In genomic region chr6:84225587-84225986, GRCm38 (mm10) we compare ENCODE assay signal across 9 mouse cellular contexts.
DNase-seq lines count a peak whose midpoint lies in the region; TF ChIP-seq lines count a peak whose summit lies in the region.
"Had no signal": no experiment of that assay in that cellular context is flagged by ENCODE, and none has a peak within 500 bp of the region (broad histone marks: within the 10 kb centered on the region; RNA-seq: fewer than 3 reads in every experiment).

No protein-coding gene starts in this region.

- H3K27ac ChIP-seq in cerebellum, adult 2 months (ENCODE audit: insufficient read depth, low read length), result peak overlapping the region; percentile 4; the same call in 1 of the 2 replicates
- no peak overlapping the region for H3K27ac ChIP-seq in thymus, adult 2 months (ENCODE audit: control insufficient read depth, insufficient read depth, low read length)
- H3K27ac ChIP-seq: embryonic facial prominence, embryonic 15.5 days had no signal

- H3K4me1 ChIP-seq in cerebellum, adult 2 months (ENCODE audit: control insufficient read depth, insufficient read depth, low read length), result peaks cover 27% of the 10 kb centered on the region
- peaks cover 17% of the 10 kb centered on the region for H3K4me1 ChIP-seq in thymus, adult 2 months (replicated peaks; ENCODE audit: control insufficient read depth, insufficient read depth, low read length)

- peak; percentile 42 to 53 for DNase-seq in kidney, adult 8-10 months
- DNase-seq in kidney, postnatal 10 days, result no peak
- DNase-seq in cerebellum, adult 2 months, result peak; percentile 85 to 92
- DNase-seq in heart, adult 11 months, result peak; percentile 99
- peak; percentile 27 for DNase-seq in layer of hippocampus, adult 9-10 months (ENCODE audit: low spot score)
- DNase-seq in telencephalon, adult 2 months (ENCODE audit: low read depth, low spot score), result peak; percentile 29
- no peak for DNase-seq in thymus, adult 2 months
- DNase-seq in urinary bladder, postnatal 10 days (ENCODE audit: low spot score), result no peak

- TF ChIP-seq POLR2A in cerebellum, adult 2 months (IDR thresholded peaks at IDR 0.05; ENCODE audit: borderline replicate concordance, insufficient read depth, low read length), result no peak
- no peak for TF ChIP-seq POLR2A in thymus, adult 2 months (IDR thresholded peaks at IDR 0.05; ENCODE audit: control insufficient read depth, extremely low read depth, insufficient read depth, low read length, poor library complexity)

- H3K36me3 ChIP-seq in thymus, adult 2 months (ENCODE audit: control insufficient read depth, insufficient read depth, low read length), result no peaks in the 10 kb centered on the region
- H3K36me3 ChIP-seq: embryonic facial prominence, embryonic 15.5 days had no signal

- 11% methylated on average over 6 of the region's 6 CpGs for WGBS in cerebellum, adult 2 months
- 82% methylated on average over 6 of the region's 6 CpGs for WGBS in thymus, adult 2 months

- H3K27me3 ChIP-seq in cerebellum, adult 2 months (ENCODE audit: control insufficient read depth, insufficient read depth, low read length), result no peaks in the 10 kb centered on the region
- H3K27me3 ChIP-seq in thymus, adult 2 months (ENCODE audit: control insufficient read depth, insufficient read depth, low read length), result no peaks in the 10 kb centered on the region
- H3K27me3 ChIP-seq: embryonic facial prominence, embryonic 15.5 days had no signal

- H3K4me3 ChIP-seq in cerebellum, adult 2 months (replicated peaks; ENCODE audit: insufficient read depth, low read depth, low read length), result no peak overlapping the region
- no peak overlapping the region for H3K4me3 ChIP-seq in thymus, adult 2 months (ENCODE audit: control insufficient read depth, insufficient read depth, low read length)
- H3K4me3 ChIP-seq: embryonic facial prominence, embryonic 15.5 days had no signal

- no peak for TF ChIP-seq CTCF in cerebellum, adult 2 months (IDR thresholded peaks at IDR 0.05; ENCODE audit: borderline replicate concordance, insufficient read depth, low read depth, low read length)
- TF ChIP-seq CTCF in thymus, adult 2 months (IDR thresholded peaks at IDR 0.05; ENCODE audit: borderline replicate concordance, control insufficient read depth, extremely low read depth, insufficient read depth, low read length, poor library complexity), result no peak

Comparison
In these comparisons a context has a peak if more than half of its experiments do, and no peak if none do; other contexts are left out.
1. DNase-seq: peak in kidney, adult 8-10 months (2 of 2), cerebellum, adult 2 months (2 of 2), heart, adult 11 months (single experiment), layer of hippocampus, adult 9-10 months (single experiment) and telencephalon, adult 2 months (single experiment); none in kidney, postnatal 10 days (single experiment), thymus, adult 2 months (single experiment) and urinary bladder, postnatal 10 days (single experiment).